Mouse (Mus musculus): ENCODE data around the gene Trarg1.

GRCm38 (mm10) chr11:76674199-76674598, 5.4 kb upstream of the Trarg1 start:
- TF ChIP-seq CTCF (IDR thresholded peaks at IDR 0.05; ENCODE audit: low read depth) (no peak), EP300 (IDR thresholded peaks at IDR 0.05; ENCODE audit: low read depth) (no peak)
